Mouse (Mus musculus) liver, embryonic 14.5 days (tissue): ENCODE measurements around the gene Gm5105. TPM values are rescaled to one million over a fixed set of nuclear protein-coding genes. Genes with fewer than 3 reads are reported as not detected.

Experiments used
- ATAC-seq: fragments of 200-750 bp; cut with Nextera tagmentation; 2 replicates; pipeline ENCODE4 v1.8.0; 2017; ENCODE audit warnings: moderate number of reproducible peaks, mild to moderate bottlenecking, moderate library complexity; ENCODE audit not compliant: insufficient read depth
- DNase-seq, 3 experiments: peaks; one replicate each; pipeline ENCODE4 v3.0.0-alpha.2; 2012 to 2013; ENCODE audit warnings: low read depth in 3 of 3, low spot score in 3 of 3
- H3K27ac ChIP-seq: fragments of 300-500 bp; sonication (generic); 2 replicates; pipeline ENCODE4 v1.5.1; 2014; ENCODE audit warnings: moderate library complexity, mild to moderate bottlenecking, control low read depth, inconsistent platforms
- H3K27me3 ChIP-seq: fragments of 300-500 bp; sonication (generic); 2 replicates; pipeline ENCODE4 v1.6.1; 2014; ENCODE audit warnings: mild to moderate bottlenecking, low read length, moderate library complexity; ENCODE audit not compliant: control insufficient read depth, insufficient read depth
- H3K36me3 ChIP-seq: fragments of 300-500 bp; sonication (generic); replicated peaks from 2 replicates; pipeline ENCODE4 v1.6.1; 2014; ENCODE audit warnings: low read depth; ENCODE audit not compliant: control insufficient read depth, insufficient read depth
- H3K4me1 ChIP-seq, 2 experiments: fragments of 200-500 bp in 1 of 2; fragments of 300-500 bp in 1 of 2; sonication (generic) in 1 of 2; replicated peaks; 2 replicates each; pipeline ENCODE4 v1.6.1; 2012 to 2014; ENCODE audit warnings: antibody characterized with exemption in 1 of 2, inconsistent platforms in 1 of 2, low read length in 1 of 2; ENCODE audit not compliant: control insufficient read depth in 2 of 2, insufficient read depth in 2 of 2
- H3K4me2 ChIP-seq: fragments of 300-500 bp; sonication (generic); 2 replicates; pipeline ENCODE4 v1.6.1; 2014; ENCODE audit warnings: low read depth, mild to moderate bottlenecking, control low read depth, moderate library complexity
- H3K4me3 ChIP-seq, 2 experiments: fragments of 200-500 bp in 1 of 2; fragments of 300-500 bp in 1 of 2; sonication (generic) in 1 of 2; 2 replicates each; pipeline ENCODE4 v1.5.1; 2012 to 2014; ENCODE audit warnings: low read depth in 2 of 2, low read length in 2 of 2, mild to moderate bottlenecking in 2 of 2, control low read depth in 1 of 2, inconsistent platforms in 1 of 2, moderate library complexity in 1 of 2; ENCODE audit not compliant: insufficient read depth in 1 of 2
- H3K9ac ChIP-seq: fragments of 300-500 bp; sonication (generic); replicated peaks from 2 replicates; pipeline ENCODE4 v1.6.1; 2014; ENCODE audit warnings: mild to moderate bottlenecking, control low read depth, moderate library complexity
- H3K9me3 ChIP-seq: fragments of 300-500 bp; sonication (generic); 2 replicates; pipeline ENCODE4 v1.6.1; 2016; ENCODE audit warnings: low read length, mixed read lengths; ENCODE audit not compliant: control insufficient read depth
- CTCF ChIP-seq: IDR thresholded peaks from 2 replicates; pipeline ENCODE4 v1.5.1; 2016; ENCODE audit warnings: antibody characterized with exemption, low read depth, control low read depth
- EP300 ChIP-seq: IDR thresholded peaks from 2 replicates; pipeline ENCODE4 v1.6.1; 2016; ENCODE audit warnings: antibody characterized with exemption, low read depth
- WGBS: fragments of 180-500 bp; shearing (Covaris S2); extraction: QIAGEN DNeasy Blood & Tissue Kit; methylation state at CpG from one replicate; pipeline ENCODE4 v1.1.7; 2014; ENCODE audit not compliant: insufficient replicate concordance; 5-methylcytosine and 5-hydroxymethylcytosine counted together
- polyA plus RNA-seq, 2 experiments: library from polyadenylated mRNA; depleted of rRNA in 1 of 2; stranded (reverse) in 1 of 2; unstranded in 1 of 2; fragments of >200 nt; fragmentation: Nextera tagmentation in 1 of 2; extraction: Ambion mirVana in 1 of 2; gene quantifications; 2 replicates each; pipeline versions ENCODE4 v1.2.1 to v1.2.3; 2012 to 2014

Gm5105 gene
- polyA plus RNA-seq, 2 experiments = not detected

DNA sequence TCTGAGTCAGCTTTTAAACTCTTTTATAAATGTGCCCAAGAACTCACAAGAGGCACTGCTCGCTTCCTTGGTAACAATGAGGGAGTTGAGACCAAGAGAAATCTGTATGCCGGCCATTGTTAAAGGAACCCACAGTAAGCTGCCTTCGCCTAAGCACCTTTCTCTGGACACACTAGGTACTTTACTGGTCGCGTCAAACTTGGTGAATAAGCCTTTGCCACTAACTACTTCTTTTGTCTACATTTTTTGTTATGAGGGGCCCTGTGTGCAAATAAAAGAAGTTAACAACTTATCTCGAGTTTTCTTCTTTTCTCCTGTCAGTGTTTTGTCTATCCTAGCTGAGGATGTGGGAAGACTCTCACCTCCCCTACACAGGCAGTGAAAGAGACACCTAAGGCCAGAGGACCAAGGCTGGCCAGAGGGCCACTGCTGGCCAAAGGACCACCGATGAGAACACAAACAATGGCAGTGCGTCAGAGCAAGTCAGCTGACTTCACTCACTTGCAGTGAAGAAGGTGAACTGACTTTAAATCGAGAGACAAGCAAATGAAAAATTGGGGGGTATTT is 67.9 kb downstream of the Gm5105 start:
- Histone ChIP-seq H3K9ac (no peak overlapping the region), H3K4me1 (peaks cover 0 to 6% of the 10 kb centered on the region in 2 experiments; a peak in 2 of 4 replicates), H3K27me3 (no peaks in the 10 kb centered on the region), H3K9me3 (no peaks in the 10 kb centered on the region), H3K4me3 (no peak overlapping the region), H3K4me2 (no peak overlapping the region), H3K36me3 (no peaks in the 10 kb centered on the region), H3K27ac (no peak overlapping the region)
- ATAC-seq (no peak), DNase-seq (no peak)
- 63% methylated on average over 9 of the region's 9 CpGs for WGBS
- no peak for TF ChIP-seq EP300
- no peak for TF ChIP-seq CTCF

Other genes with a start within 250 kb of the Gm5105 start
- 539 and 784 TPM in 2 replicates for gene H2afz, start 202.9 kb downstream of the Gm5105 start, polyA plus RNA-seq (2012; rRNA removed)
- gene H2afz, start 202.9 kb downstream of the Gm5105 start, polyA plus RNA-seq (2014; fragmentation: Nextera tagmentation; extraction: Ambion mirVana) = 1,242 and 1,265 TPM in 2 replicates
- gene Dnajb14, start 199.7 kb downstream of the Gm5105 start, polyA plus RNA-seq (2012; rRNA removed) = 1.2 and 1.5 TPM in 2 replicates
- 3.7 and 4.4 TPM in 2 replicates for gene Dnajb14, start 199.7 kb downstream of the Gm5105 start, polyA plus RNA-seq (2014; fragmentation: Nextera tagmentation; extraction: Ambion mirVana)
- 31.3 and 35.2 TPM in 2 replicates for gene Lamtor3, start 148.9 kb downstream of the Gm5105 start, polyA plus RNA-seq (2012; rRNA removed)
- 54.3 and 60.1 TPM in 2 replicates for gene Lamtor3, start 148.9 kb downstream of the Gm5105 start, polyA plus RNA-seq (2014; fragmentation: Nextera tagmentation; extraction: Ambion mirVana)
- gene Dapp1, start 85.8 kb downstream of the Gm5105 start, polyA plus RNA-seq (2012; rRNA removed) = 5.1 and 8.8 TPM in 2 replicates
- gene Dapp1, start 85.8 kb downstream of the Gm5105 start, polyA plus RNA-seq (2014; fragmentation: Nextera tagmentation; extraction: Ambion mirVana) = 10.6 and 11.5 TPM in 2 replicates
- gene 1110002E22Rik, start 2.3 kb downstream of the Gm5105 start, polyA plus RNA-seq (2012; rRNA removed) = 0.01 TPM in 2 replicates
- gene 1110002E22Rik, start 2.3 kb downstream of the Gm5105 start, polyA plus RNA-seq (2014; fragmentation: Nextera tagmentation; extraction: Ambion mirVana) = not detected in 2 replicates
- 2.0 and 3.3 TPM in 2 replicates for gene Trmt10a, start 76.1 kb upstream of the Gm5105 start, polyA plus RNA-seq (2012; rRNA removed)
- 5.2 and 5.6 TPM in 2 replicates for gene Trmt10a, start 76.1 kb upstream of the Gm5105 start, polyA plus RNA-seq (2014; fragmentation: Nextera tagmentation; extraction: Ambion mirVana)
- gene Mttp, start 77.6 kb upstream of the Gm5105 start, polyA plus RNA-seq (2012; rRNA removed) = 11.2 and 16.0 TPM in 2 replicates
- 30.7 and 34.8 TPM in 2 replicates for gene Mttp, start 77.6 kb upstream of the Gm5105 start, polyA plus RNA-seq (2014; fragmentation: Nextera tagmentation; extraction: Ambion mirVana)
- not detected in 2 replicates for gene 4930579F01Rik, start 126.4 kb upstream of the Gm5105 start, polyA plus RNA-seq (2012; rRNA removed)
- gene 4930579F01Rik, start 126.4 kb upstream of the Gm5105 start, polyA plus RNA-seq (2014; fragmentation: Nextera tagmentation; extraction: Ambion mirVana) = not detected in 2 replicates
- 0.04 and 0.07 TPM in 2 replicates for gene Adh7, start 150.4 kb upstream of the Gm5105 start, polyA plus RNA-seq (2012; rRNA removed)
- 0.39 and 0.42 TPM in 2 replicates for gene Adh7, start 150.4 kb upstream of the Gm5105 start, polyA plus RNA-seq (2014; fragmentation: Nextera tagmentation; extraction: Ambion mirVana)
- gene Adh1, start 193.6 kb upstream of the Gm5105 start, polyA plus RNA-seq (2012; rRNA removed) = 3.8 and 4.0 TPM in 2 replicates
- gene Adh1, start 193.6 kb upstream of the Gm5105 start, polyA plus RNA-seq (2014; fragmentation: Nextera tagmentation; extraction: Ambion mirVana) = 8.4 and 10.6 TPM in 2 replicates
- not detected in 2 replicates for gene Adh6a, start 245.9 kb upstream of the Gm5105 start, polyA plus RNA-seq (2012; rRNA removed)
- gene Adh6a, start 245.9 kb upstream of the Gm5105 start, polyA plus RNA-seq (2014; fragmentation: Nextera tagmentation; extraction: Ambion mirVana) = not detected in 2 replicates